Mouse (Mus musculus): Measurements from ENCODE around the gene Olfr92. TPM values are rescaled to one million over a fixed set of nuclear protein-coding genes. Genes with fewer than 3 reads are reported as not detected.

Olfr92 gene
- total RNA-seq, 2 experiments from 2014 or later, result not detected

DNA sequence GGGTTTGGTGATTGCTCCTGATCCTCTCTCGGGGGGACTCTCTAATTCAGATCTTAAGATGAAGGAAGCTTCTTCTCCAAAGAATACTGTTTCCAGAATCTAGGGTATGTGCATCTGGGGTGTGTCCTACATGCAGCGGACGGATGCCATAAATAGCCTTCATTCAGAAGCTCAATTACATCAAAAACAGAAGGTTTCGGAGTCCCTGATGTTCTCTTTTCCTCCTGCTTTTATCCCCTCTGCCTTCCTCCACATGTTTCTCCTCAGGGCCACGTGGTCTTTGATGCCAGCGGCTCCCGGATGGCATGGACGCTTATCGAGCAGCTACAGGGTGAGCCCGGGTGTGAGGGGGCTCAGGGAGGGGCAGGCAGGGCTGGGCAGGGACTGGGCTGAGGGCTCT, 56.8 kb downstream of the Olfr92 start:
- no peak for DNase-seq (ENCODE audit: low spot score in 2 of 2)

GRCm38 (mm10) chr17:37062101-37062641, 57.7 kb downstream of the Olfr92 start:
- peak; percentile 55 to 78 for DNase-seq (ENCODE audit: low spot score in 2 of 2)

GRCm38 (mm10) chr17:37061435-37061834, 58.5 kb downstream of the Olfr92 start:
- no peak for DNase-seq (ENCODE audit: low spot score in 2 of 2)

Other genes starting within 250 kb of the Olfr92 start
- under 1 TPM in 1 of 2 experiments, not detected in 1; 0.40 TPM for gene Trim40, start 230.0 kb downstream of the Olfr92 start, total RNA-seq (2021)
- gene Trim31, start 222.0 kb downstream of the Olfr92 start, total RNA-seq (2021), result not detected
- 10 to 100 TPM in 1 of 2 experiments, 1 to 10 TPM in 1; 9.9 to 12.4 TPM for gene Rnf39, start 177.2 kb downstream of the Olfr92 start, total RNA-seq (2021)
- gene Ppp1r11, start 168.3 kb downstream of the Olfr92 start, total RNA-seq (2021), result 100 to 1,000 TPM; 136 to 142 TPM
- gene Znrd1, start 161.5 kb downstream of the Olfr92 start, total RNA-seq (2021), result 10 to 100 TPM; 32.1 to 34.6 TPM
- gene Znrd1as, start 161.5 kb downstream of the Olfr92 start, total RNA-seq (2021), result 1 to 10 TPM; 5.5 to 6.6 TPM
- gene 2410137M14Rik, start 138.9 kb downstream of the Olfr92 start, total RNA-seq (2021), result under 1 TPM; 0.40 to 0.58 TPM
- gene H2-M5, start 130.6 kb downstream of the Olfr92 start, total RNA-seq (2021), result 1 to 10 TPM; 1.1 to 1.4 TPM
- gene Zfp57, start 118.9 kb downstream of the Olfr92 start, total RNA-seq (2021), result 10 to 100 TPM; 12.2 to 12.3 TPM
- gene Mog, start 96.7 kb downstream of the Olfr92 start, total RNA-seq (2021), result 10 to 100 TPM; 21.3 to 24.8 TPM
- gene Gabbr1, start 74.1 kb downstream of the Olfr92 start, total RNA-seq (2021), result 100 to 1,000 TPM; 685 to 702 TPM
- not detected for gene Olfr90, start 31.6 kb downstream of the Olfr92 start, total RNA-seq (2021)
- not detected for gene Olfr91, start 21.8 kb downstream of the Olfr92 start, total RNA-seq (2021)
- gene Olfr93, start 41.4 kb upstream of the Olfr92 start, total RNA-seq (2021), result not detected
- gene Ubd, start 73.8 kb upstream of the Olfr92 start, total RNA-seq (2021), result not detected
- gene Olfr94, start 80.9 kb upstream of the Olfr92 start, total RNA-seq (2021), result not detected
- gene Olfr95, start 93.0 kb upstream of the Olfr92 start, total RNA-seq (2021), result not detected
- gene Olfr96, start 100.1 kb upstream of the Olfr92 start, total RNA-seq (2021), result not detected
- not detected for gene Olfr97, start 117.2 kb upstream of the Olfr92 start, total RNA-seq (2021)
- not detected for gene Olfr98, start 143.7 kb upstream of the Olfr92 start, total RNA-seq (2021)
- gene H2-M3, start 150.1 kb upstream of the Olfr92 start, total RNA-seq (2021), result 1 to 10 TPM; 3.8 to 4.6 TPM
- not detected for gene Olfr99, start 163.4 kb upstream of the Olfr92 start, total RNA-seq (2021)
- not detected for gene Olfr101, start 184.2 kb upstream of the Olfr92 start, total RNA-seq (2021)
- not detected for gene Olfr102, start 197.0 kb upstream of the Olfr92 start, total RNA-seq (2021)
- not detected for gene Olfr103, start 219.6 kb upstream of the Olfr92 start, total RNA-seq (2021)
- not detected for gene Olfr104-ps, start 239.5 kb upstream of the Olfr92 start, total RNA-seq (2021)

All from left cerebral cortex, adult 18-20 months (tissue).